Mouse (Mus musculus): ENCODE measurements at regions not wholly inside any gene's neighbourhood (a gene's known extent, or its start where the extent isn't known, plus 50 kb on each side); places are given as distances from the start of the nearest gene placed in this dataset.

GRCm38 (mm10) chr1:151087811-151088511 lies 94.4 kb upstream of the Gm47985 start:
- ATAC-seq (replicated peaks; ENCODE audit: low read depth, poor library complexity, severe bottlenecking) = no peak

DNA sequence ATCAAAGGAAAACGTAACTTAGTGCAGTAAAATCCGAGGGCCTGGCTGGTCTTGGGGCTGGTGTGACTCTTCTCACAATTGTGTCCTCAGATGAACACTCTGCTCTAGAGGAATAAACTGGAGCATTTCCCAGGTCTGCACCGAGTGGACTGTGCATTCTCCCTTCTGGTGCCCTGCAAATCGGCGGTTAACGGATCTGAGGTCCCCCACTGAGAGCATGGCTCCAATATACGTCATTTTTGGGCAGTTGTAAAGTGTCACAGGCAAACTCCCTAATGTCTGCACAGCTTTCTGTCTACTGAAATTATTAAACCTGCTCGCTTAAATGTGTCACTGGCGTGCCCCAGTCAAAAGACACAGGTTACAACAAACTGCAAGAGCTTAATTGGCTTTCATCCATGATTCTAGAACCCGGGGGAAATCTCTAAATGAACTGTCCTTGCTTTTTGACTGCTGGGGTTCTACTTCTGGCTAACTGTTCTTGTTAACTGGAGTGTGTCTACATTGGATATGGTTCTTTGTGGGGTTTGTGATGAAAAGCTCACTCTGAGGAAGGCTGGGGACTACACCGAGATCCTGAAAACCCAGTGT lies 93.7 kb upstream of the Gm47985 start:
- no peak for ATAC-seq (replicated peaks; ENCODE audit: low read depth, poor library complexity, severe bottlenecking)

GRCm38 (mm10) chr1:151092035-151092434 lies 90.3 kb upstream of the Gm47985 start:
- no peak for ATAC-seq (replicated peaks; ENCODE audit: low read depth, poor library complexity, severe bottlenecking)

- ATAC-seq (replicated peaks; ENCODE audit: low read depth, poor library complexity, severe bottlenecking) = peak; percentile 78
Measured at GRCm38 (mm10) chr1:151095344-151096050, 86.8 kb upstream of the Gm47985 start.

- ATAC-seq (replicated peaks; ENCODE audit: low read depth, poor library complexity, severe bottlenecking) = peak; percentile 85
Measured at GRCm38 (mm10) chr1:151096079-151096478, 86.3 kb upstream of the Gm47985 start.

DNA sequence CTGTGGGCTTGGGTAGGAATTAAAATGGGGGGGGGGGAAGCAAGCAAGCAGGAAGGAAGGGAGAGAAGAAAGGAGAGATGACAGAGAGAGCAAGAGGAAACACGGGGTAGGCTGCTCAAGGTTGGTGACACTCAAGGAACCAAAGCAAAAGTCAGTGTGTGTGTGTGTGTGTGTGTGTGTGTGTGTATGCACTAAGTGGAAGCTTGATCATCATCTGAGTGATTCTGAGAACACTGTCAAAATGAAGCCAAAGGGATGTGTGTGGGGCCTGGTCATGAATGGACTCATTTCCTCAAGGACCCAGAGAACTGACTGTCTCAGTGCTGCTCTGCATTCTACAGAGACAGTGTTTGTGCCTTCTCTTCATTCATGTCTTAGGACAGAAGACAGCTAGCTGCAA lies 84.8 kb upstream of the Gm47985 start:
- ATAC-seq (replicated peaks; ENCODE audit: low read depth, poor library complexity, severe bottlenecking) = no peak

- ATAC-seq (replicated peaks; ENCODE audit: low read depth, poor library complexity, severe bottlenecking) = no peak
Measured at GRCm38 (mm10) chr1:151098763-151099162, 83.6 kb upstream of the Gm47985 start.

DNA sequence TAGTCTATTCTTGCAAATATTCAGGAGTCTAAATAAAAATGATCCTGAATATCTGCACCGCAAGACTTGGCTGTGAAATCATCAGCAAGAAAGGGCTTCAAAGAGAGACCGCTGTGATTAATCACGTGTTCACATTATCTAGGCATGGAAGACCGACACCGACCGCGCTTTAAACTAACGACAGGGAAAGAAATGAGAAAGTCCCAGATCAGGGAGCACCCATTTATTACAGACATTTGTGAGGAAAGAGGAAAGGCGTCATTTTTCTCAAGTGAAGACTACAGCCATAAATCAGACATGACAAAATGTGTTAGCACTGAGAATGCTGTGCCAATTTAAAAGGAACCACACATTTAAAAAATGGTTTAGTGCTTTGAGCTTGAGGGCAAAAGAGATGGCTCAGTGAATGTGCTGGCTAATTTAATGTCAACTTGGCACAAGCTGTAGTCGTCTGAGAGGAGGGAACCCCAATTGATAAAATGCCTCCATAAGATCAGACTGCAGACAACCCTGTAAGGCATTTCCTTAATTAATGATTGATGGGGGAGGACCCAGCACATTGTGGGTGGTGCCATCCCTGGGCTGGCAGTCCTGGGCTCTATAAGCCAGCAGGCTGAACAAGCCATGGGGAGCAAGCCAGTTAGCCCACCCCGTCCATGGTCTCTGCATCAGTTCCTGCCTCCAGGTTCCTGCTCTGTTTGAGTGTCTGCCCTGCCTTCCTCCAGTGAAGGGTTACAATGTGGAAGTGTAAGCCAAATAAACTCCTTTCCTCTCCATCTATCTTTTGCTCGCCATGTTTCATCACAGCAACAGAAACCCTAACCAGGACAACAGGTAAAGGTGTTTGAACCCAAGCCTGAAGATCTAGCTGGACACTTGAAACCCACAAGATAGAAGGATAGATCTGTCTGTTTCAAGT lies 81.5 kb upstream of the Gm47985 start:
- no peak for ATAC-seq (replicated peaks; ENCODE audit: low read depth, poor library complexity, severe bottlenecking)

DNA sequence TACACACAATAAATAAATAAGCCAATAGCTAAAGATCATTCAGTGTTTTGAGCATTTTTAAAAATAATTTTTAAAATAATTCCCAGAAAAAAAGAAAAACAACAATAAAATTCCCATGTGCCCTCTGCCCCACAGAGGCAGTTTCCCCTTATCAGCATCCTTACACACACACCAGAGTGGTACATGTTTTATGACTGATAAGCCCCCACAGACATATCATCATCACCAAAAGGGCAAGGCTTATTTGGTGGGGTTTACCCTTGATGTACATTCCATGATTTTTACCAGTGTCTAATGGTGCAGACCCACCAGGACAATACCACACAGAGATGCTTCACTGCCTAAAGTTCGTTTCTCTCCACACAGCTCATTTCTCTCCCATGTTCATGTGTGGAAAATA lies 80.8 kb upstream of the Gm47985 start:
- peak; percentile 67 for ATAC-seq (replicated peaks; ENCODE audit: low read depth, poor library complexity, severe bottlenecking)

DNA sequence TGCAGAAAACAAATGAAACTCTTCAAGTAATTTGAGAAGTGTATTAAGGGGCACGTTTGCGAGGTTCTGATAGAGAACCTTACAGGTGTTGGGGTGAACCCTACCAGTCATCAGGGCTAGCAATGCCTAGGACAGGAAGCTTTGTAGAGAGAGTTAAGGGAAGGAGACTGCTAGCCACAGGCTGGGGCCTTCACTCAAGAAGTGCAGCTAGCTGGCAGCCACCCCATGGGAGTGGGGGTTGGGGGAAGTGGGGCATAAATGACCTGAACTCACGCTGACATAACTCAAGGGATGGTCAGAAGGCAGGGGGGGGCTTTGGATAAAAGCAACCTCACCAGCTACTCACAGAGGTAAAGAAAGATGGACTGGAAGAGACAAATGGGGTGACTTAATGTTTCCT lies 80.3 kb upstream of the Gm47985 start:
- ATAC-seq (replicated peaks; ENCODE audit: low read depth, poor library complexity, severe bottlenecking) = peak; percentile 41; the same call in 1 of the 2 replicates

DNA sequence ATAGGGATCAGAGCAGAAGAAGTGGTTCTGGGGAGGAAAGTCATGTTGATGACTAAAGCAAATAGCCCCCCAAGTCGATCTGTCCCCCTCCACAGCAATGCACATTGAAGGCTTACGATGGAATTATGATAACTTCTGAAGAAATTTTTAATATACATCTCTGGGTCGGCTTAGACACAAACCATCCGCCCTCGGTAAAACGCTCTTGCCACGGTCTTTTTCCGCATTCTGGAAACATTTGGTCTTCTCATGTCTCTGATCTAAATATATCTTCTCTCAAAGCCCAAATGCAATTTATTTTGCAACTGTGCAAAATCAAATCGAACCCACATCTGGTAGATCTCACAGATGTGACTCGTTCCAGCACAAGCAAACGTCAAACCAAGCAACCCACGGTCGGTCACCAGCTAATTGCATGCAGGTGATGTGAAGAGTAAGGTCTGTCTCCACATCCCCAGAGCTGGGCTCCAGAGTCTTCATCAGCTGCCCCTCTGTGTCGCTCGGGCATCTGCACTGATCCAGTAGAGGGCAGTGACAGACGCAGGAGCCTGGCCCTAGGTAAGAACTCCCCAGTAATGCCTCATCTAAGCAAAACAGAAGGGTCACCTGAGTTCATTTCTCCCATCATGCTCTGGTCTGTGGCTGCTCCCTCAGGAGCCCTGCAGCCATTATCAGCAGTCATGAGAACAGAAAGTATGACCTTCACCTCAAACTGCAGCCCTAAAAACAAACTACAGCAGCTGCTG lies 79.5 kb upstream of the Gm47985 start:
- ATAC-seq (replicated peaks; ENCODE audit: low read depth, poor library complexity, severe bottlenecking) = no peak

DNA sequence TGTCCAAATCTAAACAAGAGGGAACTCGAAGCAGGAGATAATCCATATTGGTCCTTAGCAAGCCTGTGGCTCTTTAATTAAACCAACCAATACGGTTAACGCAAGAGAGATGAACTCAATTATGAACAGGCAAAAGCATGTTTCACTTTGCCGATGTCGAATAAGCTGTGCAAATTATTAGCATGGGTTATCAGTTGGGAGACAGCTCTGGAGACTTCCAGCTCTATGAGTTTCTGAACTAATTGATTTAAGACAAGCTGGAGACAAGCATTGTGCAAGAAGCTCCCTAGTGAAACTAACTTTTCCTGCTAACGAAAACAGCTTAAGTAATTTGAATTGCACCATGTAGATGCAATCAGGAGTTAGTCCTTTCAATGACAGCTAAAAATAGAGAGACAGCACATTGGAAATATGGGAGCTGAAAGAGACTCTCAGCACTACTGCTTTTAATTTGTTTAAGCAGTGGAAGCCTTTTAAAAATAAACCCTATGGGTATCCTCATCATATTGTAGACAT lies 78.8 kb upstream of the Gm47985 start:
- ATAC-seq (replicated peaks; ENCODE audit: low read depth, poor library complexity, severe bottlenecking) = no peak

DNA sequence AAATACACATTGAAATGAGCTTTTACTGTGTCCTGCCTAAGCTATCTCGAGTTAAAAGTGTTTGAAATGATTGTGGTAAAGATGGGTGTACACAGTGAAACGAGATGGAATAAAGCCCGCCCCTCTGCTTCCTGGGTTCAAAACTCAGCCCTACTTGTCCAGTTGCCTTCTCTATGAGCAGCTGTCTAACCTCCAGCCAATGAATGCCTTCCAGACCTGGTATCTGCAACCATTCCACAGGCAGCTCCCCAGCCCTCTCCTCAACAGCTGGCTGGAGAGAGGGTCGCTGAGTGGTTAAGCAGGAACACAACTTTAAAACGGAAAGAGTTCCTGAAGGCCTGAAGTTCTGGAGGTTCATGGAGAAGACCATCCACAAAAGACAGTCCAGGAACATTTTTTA lies 78.0 kb upstream of the Gm47985 start:
- ATAC-seq (replicated peaks; ENCODE audit: low read depth, poor library complexity, severe bottlenecking) = no peak

GRCm38 (mm10) chr1:151104806-151105205 lies 77.5 kb upstream of the Gm47985 start:
- no peak for ATAC-seq (replicated peaks; ENCODE audit: low read depth, poor library complexity, severe bottlenecking)

DNA sequence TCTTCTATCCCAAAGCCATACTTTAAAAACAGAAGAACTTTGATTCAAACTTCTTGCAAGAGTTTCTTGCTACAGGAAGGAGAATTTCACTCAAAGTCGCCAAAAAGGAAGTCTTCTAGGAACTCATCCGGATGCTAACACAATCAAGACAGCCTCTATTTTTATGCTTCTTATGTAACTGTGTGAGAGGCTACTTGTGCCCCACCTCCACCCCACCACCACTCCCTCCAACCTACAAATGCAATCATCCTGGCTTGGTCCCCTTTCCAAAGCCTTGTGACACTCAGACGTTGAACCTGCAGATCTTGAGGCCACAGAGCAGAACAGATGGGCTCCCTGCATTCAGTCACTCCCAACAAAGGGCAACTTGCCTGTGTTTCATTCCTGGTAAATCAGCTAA lies 77.1 kb upstream of the Gm47985 start:
- peak; percentile 64 for ATAC-seq (replicated peaks; ENCODE audit: low read depth, poor library complexity, severe bottlenecking)

GRCm38 (mm10) chr1:151107401-151107800 lies 74.9 kb upstream of the Gm47985 start:
- no peak for ATAC-seq (replicated peaks; ENCODE audit: low read depth, poor library complexity, severe bottlenecking)

- no peak for ATAC-seq (replicated peaks; ENCODE audit: low read depth, poor library complexity, severe bottlenecking)
Measured at GRCm38 (mm10) chr1:151109333-151109732, 73.0 kb upstream of the Gm47985 start.

- ATAC-seq (replicated peaks; ENCODE audit: low read depth, poor library complexity, severe bottlenecking) = no peak
Measured at GRCm38 (mm10) chr1:151110412-151110811, 71.9 kb upstream of the Gm47985 start.

GRCm38 (mm10) chr1:151111683-151112082 lies 70.7 kb upstream of the Gm47985 start:
- no peak for ATAC-seq (replicated peaks; ENCODE audit: low read depth, poor library complexity, severe bottlenecking)
